Mouse (Mus musculus) left cerebral cortex, adult 8-10 months (tissue): Measurements from ENCODE around the gene Kcnmb4. TPM values are rescaled to one million over a fixed set of nuclear protein-coding genes. Genes with fewer than 3 reads are reported as not detected.

Experiments
- DNase-seq, 2 experiments: peaks; one replicate each; pipeline ENCODE4 v3.0.0; 2022; ENCODE audit warnings: low spot score in 2 of 2
- total RNA-seq, 4 experiments: library from RNA; stranded (reverse); gene quantifications; 2 replicates each; pipeline ENCODE4 v1.2.4; 2022

Kcnmb4 gene
- total RNA-seq, 4 experiments from 2014 or later = 74.7 to 93.9 (median 85.3) TPM

- peak in 1 of 2 experiments; percentile 40 for DNase-seq
Observed at GRCm38 (mm10) chr10:116402742-116403425, 70.8 kb downstream of the Kcnmb4 start.

GRCm38 (mm10) chr10:116397973-116398372 is 75.7 kb downstream of the Kcnmb4 start:
- no peak for DNase-seq

GRCm38 (mm10) chr10:116397573-116397972 is 76.1 kb downstream of the Kcnmb4 start:
- no peak for DNase-seq

- DNase-seq = no peak
Observed at GRCm38 (mm10) chr10:116396966-116397365, 76.7 kb downstream of the Kcnmb4 start.

- DNase-seq = no peak
Observed at GRCm38 (mm10) chr10:116396279-116396678, 77.4 kb downstream of the Kcnmb4 start.

- DNase-seq = no peak
Observed at GRCm38 (mm10) chr10:116394585-116394984, 79.1 kb downstream of the Kcnmb4 start.

GRCm38 (mm10) chr10:116393790-116394475 is 79.7 kb downstream of the Kcnmb4 start:
- peak in 1 of 2 experiments; percentile 35 for DNase-seq

GRCm38 (mm10) chr10:116388840-116389239 is 84.8 kb downstream of the Kcnmb4 start:
- no peak for DNase-seq

GRCm38 (mm10) chr10:116386391-116386885 is 87.2 kb downstream of the Kcnmb4 start:
- no peak for DNase-seq

- no peak for DNase-seq
Observed at GRCm38 (mm10) chr10:116384401-116384800, 89.3 kb downstream of the Kcnmb4 start.

GRCm38 (mm10) chr10:116382826-116383685 is 90.6 kb downstream of the Kcnmb4 start:
- no peak for DNase-seq

- DNase-seq = no peak
Observed at GRCm38 (mm10) chr10:116376853-116377252, 96.8 kb downstream of the Kcnmb4 start.

GRCm38 (mm10) chr10:116374111-116374510 is 99.6 kb downstream of the Kcnmb4 start:
- no peak for DNase-seq

- peak in 1 of 2 experiments; percentile 24 for DNase-seq
Observed at GRCm38 (mm10) chr10:116370991-116371725, 102.5 kb downstream of the Kcnmb4 start.

Other genes with a start within 250 kb of the Kcnmb4 start
- gene Ptprb, start 198.4 kb downstream of the Kcnmb4 start, total RNA-seq = 10 to 100 TPM; 17.6 to 23.0 (median 19.5) TPM
- gene Cnot2, start 107.6 kb upstream of the Kcnmb4 start, total RNA-seq = 10 to 100 TPM; 59.7 to 64.9 (median 61.3) TPM